Mouse (Mus musculus): ENCODE results near the gene Arhgap5.

GRCm38 (mm10) chr12:52565654-52566053 lies 61.9 kb downstream of the Arhgap5 start:
- no peak for TF ChIP-seq CTCF (IDR thresholded peaks at IDR 0.05; ENCODE audit: borderline replicate concordance, insufficient read depth, low read length)
- TF ChIP-seq POLR2A (IDR thresholded peaks at IDR 0.05; ENCODE audit: low read depth, low read length), result no peak

Measured in embryonic fibroblast, embryonic 13.5 days (primary cell).